Mouse (Mus musculus) heart, embryonic 16.5 days (tissue): ENCODE data around the gene Cdh18. TPM values are rescaled to one million over a fixed set of nuclear protein-coding genes. Genes with fewer than 3 reads are reported as not detected.
A peak's percentile ranks its signal among the peaks of the same experiment; 100 is the strongest.

ENCODE experiments used
- ATAC-seq: fragments of 200-750 bp; cut with Nextera tagmentation; replicated peaks from 2 replicates; pipeline ENCODE4 v1.8.0; 2017; ENCODE audit warnings: moderate number of reproducible peaks; ENCODE audit not compliant: insufficient read depth, low FRiP score; ENCODE audit errors: extremely low read depth
- H3K27ac ChIP-seq: fragments of 300-500 bp; sonication (generic); 2 replicates; pipeline ENCODE4 v1.5.1; 2014; ENCODE audit warnings: mild to moderate bottlenecking, low read length, control low read depth, moderate library complexity
- H3K27me3 ChIP-seq: fragments of 300-500 bp; sonication (generic); 2 replicates; pipeline ENCODE4 v1.6.1; 2014; ENCODE audit warnings: low read length, mixed read lengths; ENCODE audit not compliant: control insufficient read depth, insufficient read depth
- H3K36me3 ChIP-seq: fragments of 300-500 bp; sonication (generic); 2 replicates; pipeline ENCODE4 v1.6.1; 2014; ENCODE audit not compliant: control insufficient read depth, insufficient read depth
- H3K4me1 ChIP-seq: fragments of 300-500 bp; sonication (generic); 2 replicates; pipeline ENCODE4 v1.6.1; 2014; ENCODE audit warnings: low read length, mixed read lengths; ENCODE audit not compliant: control insufficient read depth, insufficient read depth
- H3K4me2 ChIP-seq: fragments of 300-500 bp; sonication (generic); 2 replicates; pipeline ENCODE4 v1.6.1; 2014; ENCODE audit warnings: low read depth, mild to moderate bottlenecking, control low read depth, low read length
- H3K4me3 ChIP-seq: fragments of 300-500 bp; sonication (generic); 2 replicates; pipeline ENCODE4 v1.5.1; 2014; ENCODE audit warnings: mild to moderate bottlenecking, control low read depth, low read length
- H3K9ac ChIP-seq: fragments of 300-500 bp; sonication (generic); 2 replicates; pipeline ENCODE4 v1.6.1; 2014; ENCODE audit warnings: low read length, control low read depth
- H3K9me3 ChIP-seq: fragments of 300-500 bp; sonication (generic); replicated peaks from 2 replicates; pipeline ENCODE4 v1.6.1; 2016; ENCODE audit warnings: low read length; ENCODE audit not compliant: control insufficient read depth
- WGBS: fragments of 180-500 bp; shearing (Covaris S2); extraction: QIAGEN DNeasy Blood & Tissue Kit; methylation state at CpG from one replicate; pipeline ENCODE4 v1.1.7; 2014; 5-methylcytosine and 5-hydroxymethylcytosine counted together
- polyA plus RNA-seq: library from polyadenylated mRNA; unstranded; fragments of >200 nt; fragmentation: Nextera tagmentation; extraction: Ambion mirVana; gene quantifications from 2 replicates; pipeline ENCODE4 v1.2.1, GENCODE M21; 2015

The Cdh18 gene
- polyA plus RNA-seq, 1 experiment from 2014 or later, result 0.12 TPM

DNA sequence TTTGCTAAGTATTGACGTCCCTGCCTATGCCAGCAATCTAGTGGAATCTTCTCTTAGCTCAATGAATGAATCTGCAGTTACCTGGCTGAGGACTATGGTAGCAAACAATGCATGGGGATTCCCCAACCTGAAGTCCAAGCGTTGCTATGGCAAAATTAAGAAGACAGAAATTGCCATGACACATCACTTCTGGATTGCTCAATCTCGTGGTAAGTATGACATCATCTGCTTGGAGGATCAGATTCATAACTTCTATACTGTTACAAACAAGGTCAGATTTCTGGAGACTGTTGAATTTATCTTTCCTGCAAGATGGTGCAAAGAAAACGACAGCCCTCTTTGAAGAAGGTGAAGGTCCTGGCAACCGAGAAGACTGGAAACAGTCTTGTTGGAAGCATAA lies 881.2 kb downstream of the Cdh18 start:
- Histone ChIP-seq H3K4me1 (no peaks in the 10 kb centered on the region), H3K9me3 (no peaks in the 10 kb centered on the region), H3K4me2 (no peak overlapping the region), H3K9ac (no peak overlapping the region), H3K4me3 (no peak overlapping the region), H3K27ac (no peak overlapping the region), H3K27me3 (no peaks in the 10 kb centered on the region), H3K36me3 (no peaks in the 10 kb centered on the region)
- ATAC-seq, result no peak
- WGBS, result 71% methylated on average over 5 of the region's 5 CpGs

GRCm38 (mm10) chr15:23448542-23448941 lies 899.7 kb downstream of the Cdh18 start:
- no peak overlapping the region for H3K9ac ChIP-seq
- ATAC-seq, result no peak
- H3K4me1 ChIP-seq, result no peaks in the 10 kb centered on the region
- WGBS, result 77% methylated on average over 1 of the region's 1 CpGs
- 0 out of 2 replicates have a peak, but pooled peaks cover 2% of the 10 kb centered on the region for H3K36me3 ChIP-seq
- no peaks in the 10 kb centered on the region for H3K9me3 ChIP-seq
- no peaks in the 10 kb centered on the region for H3K27me3 ChIP-seq
- no peak overlapping the region for H3K4me2 ChIP-seq
- H3K4me3 ChIP-seq, result no peak overlapping the region
- H3K27ac ChIP-seq, result no peak overlapping the region

GRCm38 (mm10) chr15:23452098-23452625 lies 903.3 kb downstream of the Cdh18 start:
- Histone ChIP-seq H3K27me3 (no peaks in the 10 kb centered on the region), H3K4me2 (peak overlapping the region; percentile 48), H3K36me3 (0 out of 2 replicates have a peak, but pooled peaks cover 2% of the 10 kb centered on the region), H3K4me3 (peak overlapping the region; percentile 19), H3K4me1 (no peaks in the 10 kb centered on the region), H3K9me3 (no peaks in the 10 kb centered on the region), H3K27ac (peak overlapping the region; percentile 65), H3K9ac (no peak overlapping the region)
- WGBS, result 10% methylated on average over 9 of the region's 9 CpGs
- peak; percentile 78 for ATAC-seq

DNA sequence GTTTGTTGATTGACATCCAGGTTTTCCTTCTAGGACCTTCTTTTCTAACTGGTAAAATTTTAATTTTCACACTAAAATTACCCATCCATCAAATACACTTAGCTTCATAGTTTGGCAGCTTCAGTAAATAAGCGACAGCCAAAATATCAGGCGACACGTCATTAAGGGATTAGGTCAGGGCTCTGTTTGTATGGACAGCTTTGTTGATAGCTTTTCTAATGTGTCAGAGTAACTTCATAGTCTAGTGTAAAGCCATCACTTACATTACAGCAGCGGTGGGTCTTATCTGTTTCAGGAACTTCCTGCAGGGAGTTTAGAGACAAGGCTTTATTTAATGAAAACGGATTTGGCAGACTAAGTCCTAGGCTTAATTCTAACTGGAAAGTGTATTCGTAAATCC lies 904.5 kb downstream of the Cdh18 start:
- no peak for ATAC-seq
- no peaks in the 10 kb centered on the region for H3K4me1 ChIP-seq
- H3K27me3 ChIP-seq, result no peaks in the 10 kb centered on the region
- WGBS, result 48% methylated on average over 6 of the region's 6 CpGs
- H3K4me2 ChIP-seq, result no peak overlapping the region
- 0 out of 2 replicates have a peak, but pooled peaks cover 2% of the 10 kb centered on the region for H3K36me3 ChIP-seq
- no peak overlapping the region for H3K9ac ChIP-seq
- H3K9me3 ChIP-seq, result no peaks in the 10 kb centered on the region
- H3K4me3 ChIP-seq, result no peak overlapping the region
- H3K27ac ChIP-seq, result no peak overlapping the region

GRCm38 (mm10) chr15:23455344-23455743 lies 906.5 kb downstream of the Cdh18 start:
- WGBS, result 72% methylated on average over 7 of the region's 7 CpGs
- Histone ChIP-seq H3K4me3 (no peak overlapping the region), H3K4me2 (no peak overlapping the region), H3K4me1 (no peaks in the 10 kb centered on the region), H3K9ac (no peak overlapping the region), H3K27ac (no peak overlapping the region), H3K27me3 (no peaks in the 10 kb centered on the region), H3K36me3 (0 out of 2 replicates have a peak, but pooled peaks cover 2% of the 10 kb centered on the region), H3K9me3 (no peaks in the 10 kb centered on the region)
- no peak for ATAC-seq

DNA sequence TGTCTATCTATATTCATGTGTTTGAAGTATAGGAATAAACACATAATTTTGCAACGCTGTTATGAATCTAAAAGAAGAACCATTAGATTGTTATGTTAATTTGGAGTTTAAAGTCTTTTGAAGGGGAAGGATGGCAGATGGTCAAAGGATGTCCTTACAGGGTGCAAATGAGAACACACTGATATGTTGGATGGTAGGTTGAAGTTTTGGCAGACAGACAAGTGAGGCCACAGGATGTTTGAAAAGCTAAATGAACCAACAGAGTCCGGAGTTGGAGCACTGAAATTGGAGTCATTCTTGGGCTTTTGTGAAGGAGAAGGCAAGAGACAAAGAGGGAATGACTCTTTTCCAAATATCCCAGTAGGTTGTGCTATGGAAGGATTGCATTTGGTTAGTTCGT lies 908.6 kb downstream of the Cdh18 start:
- WGBS, result 63% methylated on average over 3 of the region's 3 CpGs
- Histone ChIP-seq H3K27ac (no peak overlapping the region), H3K4me2 (no peak overlapping the region), H3K9me3 (no peaks in the 10 kb centered on the region), H3K4me1 (no peaks in the 10 kb centered on the region), H3K27me3 (no peaks in the 10 kb centered on the region), H3K4me3 (no peak overlapping the region), H3K36me3 (0 out of 2 replicates have a peak, but pooled peaks cover 2% of the 10 kb centered on the region), H3K9ac (no peak overlapping the region)
- no peak for ATAC-seq

- no peak overlapping the region for H3K9ac ChIP-seq
- 78% methylated on average over 7 of the region's 7 CpGs for WGBS
- H3K36me3 ChIP-seq, result no peaks in the 10 kb centered on the region
- no peak overlapping the region for H3K27ac ChIP-seq
- no peaks in the 10 kb centered on the region for H3K27me3 ChIP-seq
- H3K4me2 ChIP-seq, result no peak overlapping the region
- ATAC-seq, result no peak
- no peak overlapping the region for H3K4me3 ChIP-seq
- H3K4me1 ChIP-seq, result no peaks in the 10 kb centered on the region
- H3K9me3 ChIP-seq, result no peaks in the 10 kb centered on the region
Measured at GRCm38 (mm10) chr15:23470527-23471475, 922.0 kb downstream of the Cdh18 start.

DNA sequence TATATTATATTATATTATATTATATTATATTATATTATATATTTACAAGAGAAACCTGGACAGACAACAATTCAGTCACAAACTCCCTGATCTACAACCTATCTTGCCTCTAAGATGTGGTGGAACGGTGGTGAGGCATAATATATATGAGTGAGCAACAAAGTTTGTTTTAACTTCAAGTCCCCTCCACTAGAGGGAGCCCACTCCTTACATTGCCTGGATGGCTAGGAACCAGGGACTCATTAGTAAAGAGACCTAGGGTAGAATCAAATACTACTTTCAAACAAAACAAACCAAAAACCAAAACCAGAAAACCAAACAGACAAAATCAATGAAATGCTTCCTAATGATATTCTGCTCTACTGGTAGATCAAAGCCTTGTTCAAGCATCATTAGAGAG lies 937.5 kb downstream of the Cdh18 start:
- 38% methylated on average over 1 of the region's 1 CpGs for WGBS
- no peaks in the 10 kb centered on the region for H3K4me1 ChIP-seq
- H3K4me2 ChIP-seq, result no peak overlapping the region
- no peaks in the 10 kb centered on the region for H3K36me3 ChIP-seq
- no peak overlapping the region for H3K9ac ChIP-seq
- no peak overlapping the region for H3K27ac ChIP-seq
- H3K27me3 ChIP-seq, result no peaks in the 10 kb centered on the region
- no peak overlapping the region for H3K4me3 ChIP-seq
- no peak for ATAC-seq
- no peaks in the 10 kb centered on the region for H3K9me3 ChIP-seq

- 73% methylated on average over 4 of the region's 4 CpGs for WGBS
- no peak for ATAC-seq
- no peaks in the 10 kb centered on the region for H3K27me3 ChIP-seq
- H3K27ac ChIP-seq, result no peak overlapping the region
- no peaks in the 10 kb centered on the region for H3K9me3 ChIP-seq
- no peaks in the 10 kb centered on the region for H3K36me3 ChIP-seq
- H3K4me2 ChIP-seq, result no peak overlapping the region
- H3K4me3 ChIP-seq, result no peak overlapping the region
- no peak overlapping the region for H3K9ac ChIP-seq
- H3K4me1 ChIP-seq, result no peaks in the 10 kb centered on the region
Measured at GRCm38 (mm10) chr15:23506480-23506879, 957.7 kb downstream of the Cdh18 start.
